20 mouse cellular contexts compared by ENCODE assay signal in genomic region chr3:51232205-51232910, GRCm38 (mm10). TPM values are rescaled to one million over a fixed set of nuclear protein-coding genes. Genes with fewer than 3 reads are reported as not detected.
DNase-seq lines count a peak whose midpoint lies in the region; ATAC-seq and TF ChIP-seq lines count a peak whose summit lies in the region.
"Had no signal": no experiment of that assay in that cellular context is flagged by ENCODE, and none has a peak within 500 bp of the region (broad histone marks: within the 10 kb centered on the region; RNA-seq: fewer than 3 reads in every experiment).

No protein-coding gene starts in this region.

- intact Hi-C loops in heart, postnatal 14 days (cut with DNase I), result loop anchor here (5.0 kb wide), 2 partner anchors 50 to 135 kb away; no protein-coding TSS in a partner anchor

- WGBS in heart, embryonic 11.5 days (ENCODE audit: insufficient replicate concordance), result 78% methylated on average over 3 of the region's 3 CpGs
- whole genome bisulfite sequencing in liver, embryonic 11.5 days, result 81% methylated on average over 3 of the region's 3 CpGs
- WGBS in stomach, postnatal 0 days, result 74% methylated on average over 3 of the region's 3 CpGs

- no peak overlapping the region for H3K4me3 ChIP-seq in heart, embryonic 11.5 days (ENCODE audit: low read depth, low read length)
- H3K4me3 ChIP-seq in layer of hippocampus, adult 2 months, result no peak overlapping the region
- H3K4me3 ChIP-seq in liver, embryonic 11.5 days (ENCODE audit: low read depth, low read length), result no peak overlapping the region
- H3K4me3 ChIP-seq in stomach, postnatal 0 days (ENCODE audit: low read depth, low read length), result no peak overlapping the region
- H3K4me3 ChIP-seq: forebrain, embryonic 15.5 days; midbrain, embryonic 10.5 days; neural tube, embryonic 12.5 days; stomach, embryonic 15.5 days had no signal

- TF ChIP-seq CTCF in layer of hippocampus, adult 2 months (conservative IDR thresholded peaks at IDR 0.05), result no peak
- no peak for TF ChIP-seq CTCF in stomach, postnatal 0 days (IDR thresholded peaks at IDR 0.05; ENCODE audit: low read depth)

- no peak overlapping the region for H3K9ac ChIP-seq in heart, embryonic 11.5 days (ENCODE audit: low read depth, low read length)
- 0 out of 2 replicates have a peak overlapping the region, but pooled peaks have one; percentile 23 for H3K9ac ChIP-seq in liver, embryonic 11.5 days (ENCODE audit: low read depth, low read length)
- H3K9ac ChIP-seq in stomach, postnatal 0 days (ENCODE audit: low read length), result no peak overlapping the region
- H3K9ac ChIP-seq: forebrain, embryonic 15.5 days; neural tube, embryonic 12.5 days; stomach, embryonic 15.5 days had no signal

- ATAC-seq in heart, embryonic 11.5 days (replicated peaks; ENCODE audit: insufficient number of reproducible peaks, low FRiP score, low TSS enrichment), result no peak
- no peak for ATAC-seq in liver, embryonic 11.5 days (replicated peaks; ENCODE audit: low FRiP score)
- no peak for ATAC-seq in stomach, postnatal 0 days (ENCODE audit: low FRiP score, low TSS enrichment)
- ATAC-seq: forebrain, embryonic 15.5 days; hindbrain, embryonic 16.5 days had no signal

- H3K4me1 ChIP-seq in heart, embryonic 11.5 days (ENCODE audit: control insufficient read depth, insufficient read depth, low read length), result peaks cover 43% of the 10 kb centered on the region
- peaks cover 56% of the 10 kb centered on the region for H3K4me1 ChIP-seq in liver, embryonic 11.5 days (replicated peaks; ENCODE audit: control insufficient read depth, insufficient read depth, low read length)
- H3K4me1 ChIP-seq in stomach, postnatal 0 days (replicated peaks; ENCODE audit: control insufficient read depth, insufficient read depth), result 0 out of 2 replicates have a peak, but pooled peaks cover 2% of the 10 kb centered on the region

- no peak for DNase-seq in heart, postnatal 14 days
- DNase-seq in layer of hippocampus, adult 2 months (ENCODE audit: low spot score in 2 of 2), result no peak
- DNase-seq in layer of hippocampus, postnatal 10 days (ENCODE audit: low spot score in 2 of 2), result no peak
- DNase-seq in liver, embryonic 11.5 days (ENCODE audit: low spot score), result no peak
- DNase-seq in stomach, postnatal 0 days (ENCODE audit: low spot score), result no peak
- DNase-seq in kidney, adult 8-10 months, result no peak
- DNase-seq: adrenal gland, postnatal 10 days; B cell, adult 2 months; cerebellum, postnatal 14 days; embryo, embryonic 11 days; kidney, adult 18-20 months; kidney, postnatal 36 days; lung, adult 18-20 months; lung, postnatal 4 days had no signal

- H3K9me3 ChIP-seq in heart, embryonic 11.5 days (replicated peaks; ENCODE audit: control insufficient read depth, low read length), result no peaks in the 10 kb centered on the region
- no peaks in the 10 kb centered on the region for H3K9me3 ChIP-seq in liver, embryonic 11.5 days (ENCODE audit: control insufficient read depth, low read length)
- H3K9me3 ChIP-seq in stomach, postnatal 0 days (ENCODE audit: control insufficient read depth, low read length), result no peaks in the 10 kb centered on the region
- H3K9me3 ChIP-seq: forebrain, embryonic 15.5 days; midbrain, embryonic 10.5 days; neural tube, embryonic 12.5 days; stomach, embryonic 15.5 days had no signal

- no peaks in the 10 kb centered on the region for H3K36me3 ChIP-seq in heart, embryonic 11.5 days (ENCODE audit: control insufficient read depth, insufficient read depth, low read length)
- peaks cover 3% of the 10 kb centered on the region; the same call in 1 of the 2 replicates for H3K36me3 ChIP-seq in liver, embryonic 11.5 days (ENCODE audit: control insufficient read depth, insufficient read depth, low read length)
- no peaks in the 10 kb centered on the region for H3K36me3 ChIP-seq in stomach, postnatal 0 days (ENCODE audit: control insufficient read depth, insufficient read depth, low read length)
- H3K36me3 ChIP-seq: forebrain, embryonic 15.5 days; neural tube, embryonic 12.5 days; stomach, embryonic 15.5 days had no signal

- TF ChIP-seq EP300 in stomach, postnatal 0 days (optimal IDR thresholded peaks at IDR 0.05), result no peak

- H3K4me2 ChIP-seq in heart, embryonic 11.5 days, result no peak overlapping the region
- H3K4me2 ChIP-seq in liver, embryonic 11.5 days, result 0 out of 2 replicates have a peak overlapping the region, but pooled peaks have one; percentile 20
- no peak overlapping the region for H3K4me2 ChIP-seq in stomach, postnatal 0 days (replicated peaks; ENCODE audit: low read depth)
- H3K4me2 ChIP-seq: forebrain, embryonic 15.5 days; neural tube, embryonic 12.5 days; stomach, embryonic 15.5 days had no signal

- H3K27me3 ChIP-seq in heart, embryonic 11.5 days (ENCODE audit: control insufficient read depth, insufficient read depth, low read length), result no peaks in the 10 kb centered on the region
- H3K27me3 ChIP-seq in liver, embryonic 11.5 days (replicated peaks; ENCODE audit: control insufficient read depth, insufficient read depth, low read length), result no peaks in the 10 kb centered on the region
- H3K27me3 ChIP-seq in stomach, postnatal 0 days (ENCODE audit: control insufficient read depth, insufficient read depth, low read length), result no peaks in the 10 kb centered on the region
- H3K27me3 ChIP-seq: forebrain, embryonic 15.5 days; neural tube, embryonic 12.5 days; stomach, embryonic 15.5 days had no signal

- H3K27ac ChIP-seq in heart, embryonic 11.5 days (ENCODE audit: low read depth, low read length), result peak overlapping the region; percentile 85
- H3K27ac ChIP-seq in layer of hippocampus, adult 2 months, result peak overlapping the region; percentile 74; the same call in 1 of the 2 replicates
- peak overlapping the region; percentile 92; the same call in 1 of the 2 replicates for H3K27ac ChIP-seq in liver, embryonic 11.5 days (ENCODE audit: low read depth, low read length)
- H3K27ac ChIP-seq in stomach, postnatal 0 days (replicated peaks), result peak overlapping the region; percentile 24; the same call in 1 of the 2 replicates
- H3K27ac ChIP-seq: forebrain, embryonic 15.5 days; midbrain, embryonic 10.5 days; neural tube, embryonic 12.5 days had no signal

RNA-seq across cellular contexts. Expression of gene Noct, which starts 8.1 kb away (rescaled TPM):
- polyA plus RNA-seq in heart, embryonic 11.5 days (2014; fragmentation: Nextera tagmentation; extraction: Ambion mirVana), result 10.4 and 12.2 TPM in 2 replicates
- 10 to 100 TPM; 53.9 to 68.6 TPM for total RNA-seq in heart, postnatal 14 days (2021)
- 10 to 100 TPM; 57.2 to 61.0 TPM for total RNA-seq in layer of hippocampus, adult 2 months (2021)
- 10 to 100 TPM; 52.4 to 53.9 TPM for total RNA-seq in layer of hippocampus, postnatal 10 days (2021)
- 29.0 and 30.7 TPM in 2 replicates for polyA plus RNA-seq in liver, embryonic 11.5 days (2014; fragmentation: Nextera tagmentation; extraction: Ambion mirVana)
- polyA plus RNA-seq in stomach, postnatal 0 days (2015; fragmentation: Nextera tagmentation; extraction: Ambion mirVana), result 7.5 and 9.2 TPM in 2 replicates

Comparison
In these comparisons a context has a peak if more than half of its experiments do, and no peak if none do; other contexts are left out.
1. H3K27ac ChIP-seq: peak in every context shown above with its lines; median percentile 92 in liver, embryonic 11.5 days; 85 in heart, embryonic 11.5 days; 74 in layer of hippocampus, adult 2 months; 24 in stomach, postnatal 0 days.